ENCODE assay signal across 32 mouse cellular contexts in the genomic region with DNA sequence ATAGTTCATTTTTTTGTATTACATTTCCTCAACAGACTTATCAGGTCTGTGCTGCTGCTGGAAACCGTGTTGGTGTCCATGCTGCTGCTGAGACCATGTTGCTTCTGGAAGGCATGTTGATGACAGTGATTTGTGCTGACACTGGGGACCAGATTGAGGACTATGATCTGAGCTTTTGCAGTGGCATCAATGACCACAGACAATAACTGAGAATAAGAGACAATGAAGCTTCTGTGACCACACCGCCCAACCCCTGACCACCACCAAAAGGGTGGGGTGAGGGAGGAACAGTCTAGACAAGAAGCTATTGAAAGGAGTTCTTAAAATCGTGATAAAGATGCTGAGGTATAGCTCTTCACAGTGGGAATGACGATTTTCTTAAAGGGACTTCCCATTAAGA.
"Had no signal": no experiment of that assay in that cellular context is flagged by ENCODE, and none has a peak within 500 bp of the region (broad histone marks: within the 10 kb centered on the region; RNA-seq: fewer than 3 reads in every experiment).

No protein-coding gene starts in this region.

- H3K4me3 ChIP-seq: left cerebral cortex, adult 2 months; limb, embryonic 10.5 days; limb, embryonic 12.5 days; limb, embryonic 13.5 days; limb, embryonic 15.5 days; liver, embryonic 12.5 days; liver, embryonic 13.5 days; liver, embryonic 15.5 days; lung, embryonic 15.5 days; megakaryocyte, embryonic 14.5 days; midbrain, embryonic 10.5 days; midbrain, embryonic 12.5 days; midbrain, embryonic 13.5 days; midbrain, embryonic 15.5 days; myocyte had no signal

- ATAC-seq: liver, embryonic 12.5 days; liver, postnatal 0 days; lung, postnatal 0 days; midbrain, embryonic 13.5 days; midbrain, embryonic 15.5 days; midbrain, embryonic 16.5 days had no signal

- H3K9ac ChIP-seq: limb, embryonic 12.5 days; limb, embryonic 13.5 days; limb, embryonic 15.5 days; liver, embryonic 12.5 days; liver, embryonic 13.5 days; liver, embryonic 14.5 days; liver, embryonic 15.5 days; liver, postnatal 0 days; lung, embryonic 14.5 days; lung, embryonic 15.5 days; midbrain, embryonic 12.5 days; midbrain, embryonic 13.5 days; midbrain, embryonic 15.5 days had no signal

- H3K9me3 ChIP-seq: limb, embryonic 10.5 days; limb, embryonic 12.5 days; limb, embryonic 13.5 days; limb, embryonic 15.5 days; liver, embryonic 12.5 days; liver, embryonic 13.5 days; liver, embryonic 15.5 days; lung, embryonic 15.5 days; midbrain, embryonic 10.5 days; midbrain, embryonic 12.5 days; midbrain, embryonic 13.5 days; midbrain, embryonic 15.5 days had no signal

- H3K36me3 ChIP-seq: limb, embryonic 10.5 days; limb, embryonic 12.5 days; limb, embryonic 13.5 days; limb, embryonic 15.5 days; liver, embryonic 12.5 days; liver, embryonic 13.5 days; liver, embryonic 15.5 days; lung, embryonic 15.5 days; midbrain, embryonic 10.5 days; midbrain, embryonic 12.5 days; midbrain, embryonic 13.5 days; midbrain, embryonic 15.5 days had no signal

- DNase-seq: left cerebral cortex, postnatal 4 days; liver; liver, embryonic 13.5 days; liver, postnatal 0 days; lung, adult 18-20 months; lung, adult 2 months; lung, embryonic 14.5 days; lung, postnatal 10 days; lung, postnatal 14 days; lung, postnatal 36 days; lung, postnatal 4 days; midbrain, embryonic 14.5 days had no signal

- H3K4me1 ChIP-seq: limb, embryonic 10.5 days; limb, embryonic 12.5 days; limb, embryonic 13.5 days; limb, embryonic 15.5 days; liver, embryonic 12.5 days; liver, embryonic 13.5 days; liver, embryonic 15.5 days; lung, embryonic 15.5 days; megakaryocyte, embryonic 14.5 days; midbrain, embryonic 10.5 days; midbrain, embryonic 12.5 days; midbrain, embryonic 13.5 days; midbrain, embryonic 15.5 days had no signal

- H3K27me3 ChIP-seq: limb, embryonic 12.5 days; limb, embryonic 13.5 days; limb, embryonic 15.5 days; liver, embryonic 12.5 days; liver, embryonic 13.5 days; liver, embryonic 15.5 days; lung, embryonic 15.5 days; megakaryocyte, embryonic 14.5 days; midbrain, embryonic 12.5 days; midbrain, embryonic 13.5 days; midbrain, embryonic 15.5 days had no signal

- H3K4me2 ChIP-seq: limb, embryonic 12.5 days; limb, embryonic 13.5 days; limb, embryonic 15.5 days; liver, embryonic 11.5 days; liver, embryonic 12.5 days; liver, embryonic 13.5 days; liver, embryonic 15.5 days; lung, embryonic 14.5 days; lung, embryonic 15.5 days; midbrain, embryonic 11.5 days; midbrain, embryonic 12.5 days; midbrain, embryonic 13.5 days; midbrain, embryonic 15.5 days had no signal

- H3K27ac ChIP-seq: left cerebral cortex, adult 2 months; limb, embryonic 10.5 days; limb, embryonic 12.5 days; limb, embryonic 13.5 days; limb, embryonic 15.5 days; liver, embryonic 12.5 days; liver, embryonic 13.5 days; liver, embryonic 14.5 days; liver, embryonic 15.5 days; lung, embryonic 15.5 days; macrophage; midbrain, embryonic 10.5 days; midbrain, embryonic 12.5 days; midbrain, embryonic 13.5 days; midbrain, embryonic 15.5 days had no signal
